Mouse (Mus musculus) urinary bladder, postnatal 10 days (tissue): Measurements from ENCODE around the gene Cfap77.

Source experiments
- DNase-seq: peaks from one replicate; pipeline ENCODE4 v3.0.0; 2022; ENCODE audit warnings: low spot score

The Cfap77 gene

GRCm38 (mm10) chr2:29051932-29052331 is 2.9 kb downstream of the Cfap77 start:
- no peak for DNase-seq

- DNase-seq, result no peak
These were observed 8.7 kb downstream of the Cfap77 start for GRCm38 (mm10) chr2:29046151-29046550.

GRCm38 (mm10) chr2:29042124-29042523 is 12.7 kb downstream of the Cfap77 start:
- no peak for DNase-seq

GRCm38 (mm10) chr2:29041477-29041768 is 13.4 kb downstream of the Cfap77 start:
- no peak for DNase-seq

- no peak for DNase-seq
These were observed 14.0 kb downstream of the Cfap77 start for GRCm38 (mm10) chr2:29040594-29041476.

GRCm38 (mm10) chr2:29039741-29040140 is 15.1 kb downstream of the Cfap77 start:
- no peak for DNase-seq

- DNase-seq, result no peak
These were observed 19.2 kb downstream of the Cfap77 start for GRCm38 (mm10) chr2:29035698-29036097.

- DNase-seq, result no peak
These were observed 20.1 kb downstream of the Cfap77 start for GRCm38 (mm10) chr2:29034542-29035475.

GRCm38 (mm10) chr2:29031951-29032350 is 22.9 kb downstream of the Cfap77 start:
- DNase-seq, result no peak

- DNase-seq, result no peak
These were observed 24.7 kb downstream of the Cfap77 start for GRCm38 (mm10) chr2:29030048-29030734.

- DNase-seq, result no peak
These were observed 29.6 kb downstream of the Cfap77 start for GRCm38 (mm10) chr2:29025284-29025683.

- no peak for DNase-seq
These were observed 31.9 kb downstream of the Cfap77 start for GRCm38 (mm10) chr2:29023001-29023400.

- no peak for DNase-seq
These were observed 33.8 kb downstream of the Cfap77 start for GRCm38 (mm10) chr2:29021025-29021424.

- DNase-seq, result no peak
These were observed 36.2 kb downstream of the Cfap77 start for GRCm38 (mm10) chr2:29018680-29019079.

- no peak for DNase-seq
These were observed 38.0 kb downstream of the Cfap77 start for GRCm38 (mm10) chr2:29016599-29017587.

- DNase-seq, result no peak
These were observed 42.3 kb downstream of the Cfap77 start for GRCm38 (mm10) chr2:29012523-29012922.

- no peak for DNase-seq
These were observed 47.2 kb downstream of the Cfap77 start for GRCm38 (mm10) chr2:29007656-29008055.

GRCm38 (mm10) chr2:29006455-29007034 is 48.3 kb downstream of the Cfap77 start:
- DNase-seq, result no peak

GRCm38 (mm10) chr2:29004037-29004436 is 50.8 kb downstream of the Cfap77 start:
- DNase-seq, result no peak

- no peak for DNase-seq
These were observed 56.6 kb downstream of the Cfap77 start for GRCm38 (mm10) chr2:28998246-28998645.
